Mouse (Mus musculus): Measurements from ENCODE around the gene Prox2. TPM values are rescaled to one million over a fixed set of nuclear protein-coding genes. Genes with fewer than 3 reads are reported as not detected.

Gene Prox2
- polyA plus RNA-seq (2012; rRNA removed) = 2.6 and 2.8 TPM in 2 replicates

GRCm38 (mm10) chr12:85110698-85111592 is at the start of gene Prox2, which contains the start of gene Dlst:
Gene Prox2, minus strand, starts transcription at chr12:85110759.
Gene Dlst, plus strand, starts transcription at chr12:85110833.
- no peak for TF ChIP-seq CTCF (IDR thresholded peaks at IDR 0.05; ENCODE audit: insufficient read depth, low read length)
- TF ChIP-seq POLR2A (IDR thresholded peaks at IDR 0.05; ENCODE audit: borderline replicate concordance, extremely low read depth, low read depth, low read length) = peak; percentile 79; the same call in 1 of the 2 replicates
- WGBS = under 1% methylated on average over 83 of the region's 83 CpGs
- H3K4me1 ChIP-seq (ENCODE audit: control insufficient read depth, insufficient read depth, low read length) = peaks cover 19% of the 10 kb centered on the region

GRCm38 (mm10) chr12:85159592-85159991 is 49.0 kb upstream of the Prox2 start:
- no peak for DNase-seq
- no peaks in the 10 kb centered on the region for H3K4me1 ChIP-seq (ENCODE audit: control insufficient read depth, insufficient read depth, low read length)

More at GRCm38 (mm10) chr12:85110698-85111592, at the start of gene Prox2, which contains the start of gene Dlst:
- DNase-seq = peak; percentile 91
- H3K4me3 ChIP-seq (replicated peaks; ENCODE audit: extremely low read depth, low read depth, low read length) = peak within 1 kb of the TSS; percentile 95

GRCm38 (mm10) chr12:85158801-85159200 is 48.2 kb upstream of the Prox2 start:
- DNase-seq = no peak
- Histone ChIP-seq H3K4me1 (ENCODE audit: control insufficient read depth, insufficient read depth, low read length) (no peaks in the 10 kb centered on the region), H3K4me3 (replicated peaks; ENCODE audit: extremely low read depth, low read depth, low read length) (no peak overlapping the region)
- TF ChIP-seq POLR2A (IDR thresholded peaks at IDR 0.05; ENCODE audit: borderline replicate concordance, extremely low read depth, low read depth, low read length) (no peak), CTCF (IDR thresholded peaks at IDR 0.05; ENCODE audit: insufficient read depth, low read length) (no peak)
- WGBS = 78% methylated on average over 8 of the region's 8 CpGs

More at GRCm38 (mm10) chr12:85159592-85159991, 49.0 kb upstream of the Prox2 start:
- 38% methylated on average over 5 of the region's 5 CpGs for WGBS
- no peak for TF ChIP-seq CTCF (IDR thresholded peaks at IDR 0.05; ENCODE audit: insufficient read depth, low read length)
- no peak for TF ChIP-seq POLR2A (IDR thresholded peaks at IDR 0.05; ENCODE audit: borderline replicate concordance, extremely low read depth, low read depth, low read length)
- H3K4me3 ChIP-seq (replicated peaks; ENCODE audit: extremely low read depth, low read depth, low read length) = no peak overlapping the region

GRCm38 (mm10) chr12:85157797-85158460 is 47.4 kb upstream of the Prox2 start:
- DNase-seq = no peak
- no peak overlapping the region for H3K4me3 ChIP-seq (replicated peaks; ENCODE audit: extremely low read depth, low read depth, low read length)
- 75% methylated on average over 14 of the region's 14 CpGs for WGBS
- H3K4me1 ChIP-seq (ENCODE audit: control insufficient read depth, insufficient read depth, low read length) = no peaks in the 10 kb centered on the region
- TF ChIP-seq CTCF (IDR thresholded peaks at IDR 0.05; ENCODE audit: insufficient read depth, low read length) = no peak
- no peak for TF ChIP-seq POLR2A (IDR thresholded peaks at IDR 0.05; ENCODE audit: borderline replicate concordance, extremely low read depth, low read depth, low read length)

GRCm38 (mm10) chr12:85156324-85156723 is 45.8 kb upstream of the Prox2 start:
- H3K4me3 ChIP-seq (replicated peaks; ENCODE audit: extremely low read depth, low read depth, low read length) = no peak overlapping the region
- 23% methylated on average over 6 of the region's 6 CpGs for WGBS
- TF ChIP-seq CTCF (IDR thresholded peaks at IDR 0.05; ENCODE audit: insufficient read depth, low read length) = no peak
- no peak for DNase-seq
- no peaks in the 10 kb centered on the region for H3K4me1 ChIP-seq (ENCODE audit: control insufficient read depth, insufficient read depth, low read length)

DNA sequence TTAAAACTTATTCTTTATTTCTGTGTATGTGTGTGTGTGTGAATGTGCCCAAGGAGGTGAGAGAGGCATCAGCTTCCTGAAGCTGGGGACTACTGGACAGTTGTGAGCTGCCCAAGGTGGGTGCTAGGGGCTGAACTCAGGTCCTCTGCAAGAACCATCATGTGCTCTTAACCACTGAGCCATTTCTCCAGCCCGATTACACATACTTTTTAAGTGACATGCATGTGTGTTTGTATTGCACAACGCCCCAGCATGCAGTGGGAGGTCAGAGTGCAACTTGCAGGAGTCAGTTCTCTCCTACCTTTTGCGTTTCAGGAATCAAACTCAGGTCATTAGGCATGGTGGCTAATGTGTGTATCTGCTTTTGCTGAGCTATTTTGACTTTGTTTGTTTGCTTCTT is 42.5 kb upstream of the Prox2 start:
- Histone ChIP-seq H3K4me3 (replicated peaks; ENCODE audit: extremely low read depth, low read depth, low read length) (no peak overlapping the region), H3K4me1 (ENCODE audit: control insufficient read depth, insufficient read depth, low read length) (peaks cover 4% of the 10 kb centered on the region; the same call in 1 of the 2 replicates)
- no peak for TF ChIP-seq CTCF (IDR thresholded peaks at IDR 0.05; ENCODE audit: insufficient read depth, low read length)
- TF ChIP-seq POLR2A (IDR thresholded peaks at IDR 0.05; ENCODE audit: borderline replicate concordance, extremely low read depth, low read depth, low read length) = no peak
- 50% methylated on average over 3 of the region's 3 CpGs for WGBS
- DNase-seq = no peak

DNA sequence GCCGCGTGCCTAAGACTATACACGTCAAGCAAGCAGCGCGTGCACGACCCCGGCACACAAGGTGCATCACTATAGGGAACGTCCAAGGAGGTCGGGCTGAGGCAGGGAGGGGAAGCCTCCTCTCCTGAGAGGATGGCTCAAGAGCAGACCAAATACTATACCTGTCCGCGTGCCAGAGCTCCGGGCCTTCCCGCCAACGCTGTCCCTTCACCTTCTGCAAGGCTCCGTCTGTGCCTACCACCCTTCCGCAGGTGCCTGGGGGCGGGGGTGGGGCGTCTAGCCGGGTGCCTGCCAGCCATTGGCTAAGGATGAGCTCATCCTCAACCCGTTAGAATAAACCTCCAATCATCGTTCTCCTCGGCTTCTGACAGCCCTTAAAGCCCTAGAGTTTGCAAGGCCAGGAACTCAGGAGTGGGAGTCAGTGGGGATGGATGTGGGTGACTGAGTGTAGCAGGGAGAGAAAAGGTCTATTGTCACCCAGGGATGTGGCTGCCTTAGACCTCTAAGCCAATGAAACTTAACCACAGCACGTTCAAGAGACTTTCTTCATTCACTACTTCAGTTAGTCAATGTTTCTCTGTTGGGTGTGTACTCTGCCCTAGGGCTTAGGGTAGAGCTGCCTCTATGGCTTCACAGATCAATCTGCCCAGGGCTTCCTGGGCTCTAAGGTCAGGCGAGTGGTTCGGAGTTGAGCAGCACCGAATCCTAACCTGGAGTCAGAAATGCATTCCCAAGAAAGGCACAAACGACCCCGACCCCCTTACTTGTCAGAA is 40.6 kb upstream of the Prox2 start, which contains the start of gene Rps6kl1:
Gene Rps6kl1 (minus strand): TSS at position 263 of the 773 bp plus-strand sequence.
- peak within 1 kb of the TSS; percentile 22 for H3K4me3 ChIP-seq (replicated peaks; ENCODE audit: extremely low read depth, low read depth, low read length)
- TF ChIP-seq POLR2A (IDR thresholded peaks at IDR 0.05; ENCODE audit: borderline replicate concordance, extremely low read depth, low read depth, low read length) = no peak
- TF ChIP-seq CTCF (IDR thresholded peaks at IDR 0.05; ENCODE audit: insufficient read depth, low read length) = no peak
- DNase-seq = no peak
- peaks cover 4% of the 10 kb centered on the region; the same call in 1 of the 2 replicates for H3K4me1 ChIP-seq (ENCODE audit: control insufficient read depth, insufficient read depth, low read length)
- WGBS = 18% methylated on average over 28 of the region's 28 CpGs

GRCm38 (mm10) chr12:85150321-85151001 is 39.9 kb upstream of the Prox2 start:
- DNase-seq = no peak
- Histone ChIP-seq H3K4me1 (ENCODE audit: control insufficient read depth, insufficient read depth, low read length) (peaks cover 4% of the 10 kb centered on the region; the same call in 1 of the 2 replicates), H3K4me3 (replicated peaks; ENCODE audit: extremely low read depth, low read depth, low read length) (peak overlapping the region; percentile 22)
- no peak for TF ChIP-seq POLR2A (IDR thresholded peaks at IDR 0.05; ENCODE audit: borderline replicate concordance, extremely low read depth, low read depth, low read length)
- no peak for TF ChIP-seq CTCF (IDR thresholded peaks at IDR 0.05; ENCODE audit: insufficient read depth, low read length)
- 19% methylated on average over 20 of the region's 20 CpGs for WGBS

Data from lung, adult 2 months (tissue).